Mouse (Mus musculus) liver, adult 2 months (tissue): ENCODE data around the gene Prr23a1. TPM values are rescaled to one million over a fixed set of nuclear protein-coding genes. Genes with fewer than 3 reads are reported as not detected.

Experiments
- DNase-seq: peaks from one replicate; pipeline ENCODE4 v3.0.0-alpha.2; 2011; ENCODE audit warnings: low read depth, low spot score; ENCODE audit errors: extremely low read depth
- H3K27ac ChIP-seq: fragments of 200-500 bp; replicated peaks from 2 replicates; pipeline ENCODE4 v1.5.1; 2012; ENCODE audit warnings: low read depth, mild to moderate bottlenecking, control low read depth, inconsistent platforms, low read length; ENCODE audit not compliant: insufficient read depth
- H3K27me3 ChIP-seq: fragments of 200-500 bp; 2 replicates; pipeline ENCODE4 v1.6.1; 2012; ENCODE audit warnings: mild to moderate bottlenecking, moderate library complexity, low read length, inconsistent platforms; ENCODE audit not compliant: control insufficient read depth, insufficient read depth
- H3K36me3 ChIP-seq: fragments of 200-500 bp; 2 replicates; pipeline ENCODE4 v1.6.1; 2012; ENCODE audit warnings: low read length, inconsistent platforms; ENCODE audit not compliant: control insufficient read depth, insufficient read depth
- H3K4me1 ChIP-seq: fragments of 200-500 bp; 2 replicates; pipeline ENCODE4 v1.6.1; 2011; ENCODE audit warnings: low read length; ENCODE audit not compliant: control insufficient read depth, insufficient read depth
- H3K4me3 ChIP-seq: fragments of 200-500 bp; 2 replicates; pipeline ENCODE4 v1.5.1; 2011; ENCODE audit warnings: low read depth, mild to moderate bottlenecking, control low read depth, low read length, moderate library complexity; ENCODE audit not compliant: insufficient read depth
- H3K79me2 ChIP-seq: fragments of 200-500 bp; 2 replicates; pipeline ENCODE4 v1.6.1; 2012; ENCODE audit warnings: inconsistent platforms, mild to moderate bottlenecking, low read length, moderate library complexity; ENCODE audit not compliant: control insufficient read depth, insufficient read depth
- H3K9ac ChIP-seq: fragments of 200-500 bp; 2 replicates; pipeline ENCODE4 v1.6.1; 2012; ENCODE audit warnings: low read depth, mild to moderate bottlenecking, control low read depth, inconsistent platforms, low read length
- CTCF ChIP-seq: fragments of 200-500 bp; IDR thresholded peaks from 2 replicates; pipeline ENCODE4 v1.5.1; 2011; ENCODE audit warnings: low read depth, low read length, control low read depth
- POLR2A ChIP-seq: fragments of 200-500 bp; IDR thresholded peaks from 2 replicates; pipeline ENCODE4 v1.6.1; 2011; ENCODE audit warnings: low read length, control low read depth; ENCODE audit not compliant: insufficient read depth; ENCODE audit errors: extremely low read depth
- WGBS: fragments of 180-500 bp; shearing (Covaris S2); methylation state at CpG from one replicate; pipeline ENCODE4 v1.1.7; 2018; 5-methylcytosine and 5-hydroxymethylcytosine counted together
- polyA plus RNA-seq: library from polyadenylated mRNA; depleted of rRNA; stranded (reverse); fragments of >200 nt; gene quantifications from 2 replicates; pipeline ENCODE4 v1.2.3, GENCODE M21; 2012; rRNA removed
- total RNA-seq: library from RNA; depleted of rRNA; stranded (reverse); fragments of >200 nt; gene quantifications from 2 replicates; pipeline ENCODE4 v1.2.3, GENCODE M21; 2014; rRNA removed

The Prr23a1 gene
- not detected in 2 replicates for total RNA-seq
- not detected in 2 replicates for polyA plus RNA-seq

- Histone ChIP-seq H3K4me3 (no peak within 1 kb of the TSS), H3K36me3 (no peaks in the 10 kb centered on the region), H3K4me1 (no peaks in the 10 kb centered on the region), H3K27me3 (peaks cover 5% of the 10 kb centered on the region; the same call in 1 of the 2 replicates), H3K27ac (no peak within 1 kb of the TSS), H3K9ac (no peak within 1 kb of the TSS), H3K79me2 (no peaks in the 10 kb centered on the region)
- TF ChIP-seq POLR2A = no peak
- TF ChIP-seq CTCF = no peak
- DNase-seq = no peak
- WGBS = 63% methylated on average over 22 of the region's 22 CpGs
Observed at GRCm38 (mm10) chr9:98842117-98842516, at the start of gene Prr23a1. Prr23a1 (plus strand) TSS chr9:98842503.

DNA sequence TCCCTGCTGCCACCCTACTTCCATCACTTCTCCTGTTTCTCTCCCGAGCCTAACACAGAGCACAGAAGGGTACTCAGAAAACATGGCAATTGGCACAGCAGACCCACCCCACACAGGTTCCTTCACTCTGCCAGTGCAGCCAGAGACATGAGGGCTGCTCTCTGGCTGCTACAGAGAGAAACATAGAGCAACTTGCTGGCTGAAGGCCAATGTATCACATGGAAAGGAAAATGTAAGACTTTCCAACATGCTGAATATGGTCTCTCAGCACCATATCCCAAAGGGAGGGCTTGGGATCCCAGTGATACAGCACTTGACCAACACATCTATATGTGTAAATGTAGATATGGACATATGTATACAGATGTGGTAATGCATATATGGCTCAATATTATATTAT is 43.3 kb upstream of the Prr23a1 start:
- Histone ChIP-seq H3K9ac (no peak overlapping the region), H3K79me2 (no peaks in the 10 kb centered on the region), H3K27ac (no peak overlapping the region), H3K4me1 (no peaks in the 10 kb centered on the region), H3K27me3 (no peaks in the 10 kb centered on the region), H3K4me3 (no peak overlapping the region), H3K36me3 (no peaks in the 10 kb centered on the region)
- TF ChIP-seq CTCF (no peak), POLR2A (no peak)
- 71% methylated on average over 1 of the region's 1 CpGs for WGBS
- DNase-seq = no peak

DNA sequence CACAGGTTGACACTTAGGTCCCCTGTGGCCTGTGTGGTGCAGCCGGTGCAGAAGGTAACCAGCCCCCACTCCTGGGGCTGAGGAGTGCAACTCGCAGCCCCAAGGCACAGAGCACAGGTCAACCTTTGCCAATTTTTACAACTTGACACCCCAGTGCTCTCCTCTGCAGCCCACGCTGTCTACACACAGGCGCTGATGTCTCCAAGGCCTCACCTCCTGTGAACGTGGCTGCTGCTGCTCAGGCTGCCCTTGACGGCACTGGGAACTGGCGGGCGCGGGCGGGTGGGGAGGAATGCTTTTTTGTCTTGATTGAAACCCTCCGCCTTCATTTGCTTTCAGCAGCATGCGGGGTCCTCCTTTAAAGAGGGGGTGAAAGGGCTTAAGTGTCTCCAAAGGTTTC is 38.3 kb upstream of the Prr23a1 start:
- TF ChIP-seq POLR2A (no peak), CTCF (no peak)
- no peaks in the 10 kb centered on the region for H3K36me3 ChIP-seq
- no peaks in the 10 kb centered on the region for H3K79me2 ChIP-seq
- 81% methylated on average over 12 of the region's 12 CpGs for WGBS
- DNase-seq = no peak
- no peaks in the 10 kb centered on the region for H3K27me3 ChIP-seq
- H3K27ac ChIP-seq = no peak overlapping the region
- no peak overlapping the region for H3K9ac ChIP-seq
- H3K4me3 ChIP-seq = no peak overlapping the region
- no peaks in the 10 kb centered on the region for H3K4me1 ChIP-seq

DNA sequence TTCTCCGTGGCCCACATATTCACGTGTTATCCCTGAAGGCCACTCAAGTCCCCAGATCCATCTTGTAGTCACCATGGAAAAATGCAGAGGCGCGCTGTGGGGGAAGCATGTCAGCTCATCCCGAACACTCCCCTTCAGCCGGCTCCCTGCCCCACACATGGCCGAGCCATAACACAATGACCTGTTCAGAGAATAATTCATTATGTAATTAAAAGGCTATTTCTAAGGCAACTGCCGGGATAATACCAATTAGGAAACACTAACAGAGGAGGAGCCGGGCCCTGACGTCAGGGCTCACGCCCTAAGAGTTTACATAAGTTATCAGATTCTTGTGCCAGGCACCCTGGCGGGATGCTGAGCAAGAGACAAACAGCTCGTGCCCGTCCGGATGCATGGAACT is 36.8 kb upstream of the Prr23a1 start:
- TF ChIP-seq CTCF (no peak), POLR2A (no peak)
- Histone ChIP-seq H3K4me3 (no peak overlapping the region), H3K4me1 (no peaks in the 10 kb centered on the region), H3K36me3 (no peaks in the 10 kb centered on the region), H3K27ac (no peak overlapping the region), H3K27me3 (no peaks in the 10 kb centered on the region), H3K79me2 (no peaks in the 10 kb centered on the region), H3K9ac (no peak overlapping the region)
- WGBS = 67% methylated on average over 15 of the region's 15 CpGs
- no peak for DNase-seq

DNA sequence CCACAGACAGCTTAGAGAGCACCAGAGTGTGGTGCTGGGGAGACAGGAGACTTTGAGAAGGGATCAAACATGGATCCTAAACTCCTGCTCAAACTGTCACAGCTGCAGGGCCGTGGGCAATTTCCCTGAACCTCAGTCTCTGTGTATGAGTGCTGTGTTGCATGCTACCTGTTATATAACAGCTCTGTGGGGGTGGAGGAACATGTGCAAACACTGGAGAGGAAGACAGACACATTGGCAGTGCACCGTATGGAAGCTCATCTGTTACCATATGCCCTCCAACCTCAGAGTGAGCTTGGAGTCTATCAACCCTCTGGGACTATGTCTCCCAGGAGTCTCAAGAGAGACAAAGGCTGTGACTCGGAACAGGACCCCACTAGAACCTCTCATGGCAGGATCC is 36.4 kb upstream of the Prr23a1 start:
- H3K79me2 ChIP-seq = no peaks in the 10 kb centered on the region
- TF ChIP-seq CTCF (no peak), POLR2A (no peak)
- H3K27ac ChIP-seq = no peak overlapping the region
- H3K4me3 ChIP-seq = no peak overlapping the region
- 46% methylated on average over 3 of the region's 3 CpGs for WGBS
- no peaks in the 10 kb centered on the region for H3K27me3 ChIP-seq
- H3K36me3 ChIP-seq = no peaks in the 10 kb centered on the region
- DNase-seq = no peak
- H3K9ac ChIP-seq = no peak overlapping the region
- no peaks in the 10 kb centered on the region for H3K4me1 ChIP-seq

- Histone ChIP-seq H3K4me1 (no peaks in the 10 kb centered on the region), H3K9ac (no peak overlapping the region), H3K27ac (no peak overlapping the region), H3K36me3 (no peaks in the 10 kb centered on the region), H3K79me2 (no peaks in the 10 kb centered on the region), H3K27me3 (no peaks in the 10 kb centered on the region), H3K4me3 (no peak overlapping the region)
- TF ChIP-seq POLR2A = no peak
- WGBS = 89% methylated on average over 8 of the region's 8 CpGs
- DNase-seq = no peak
Observed at GRCm38 (mm10) chr9:98807631-98808030, 34.7 kb upstream of the Prr23a1 start.
